Mouse (Mus musculus) C2C12 (cell line): Measurements from ENCODE around the gene Hfm1.

Experiments used
- CEBPB ChIP-seq: IDR thresholded peaks from one replicate; pipeline ENCODE4 v1.6.1; 2011; ENCODE audit warnings: low read depth, mild to moderate bottlenecking, control low read depth, moderate library complexity
- CTCF ChIP-seq: IDR thresholded peaks from one replicate; pipeline ENCODE4 v1.5.1; 2011; ENCODE audit not compliant: control insufficient read depth, insufficient read depth, insufficient read length
- FOSL1 ChIP-seq: IDR thresholded peaks from one replicate; pipeline ENCODE4 v1.8.0; 2011; ENCODE audit warnings: mild to moderate bottlenecking, low read length; ENCODE audit not compliant: poor library complexity, insufficient read depth, severe bottlenecking
- MAX ChIP-seq: IDR thresholded peaks from one replicate; pipeline ENCODE4 v1.6.1; 2011; ENCODE audit warnings: mild to moderate bottlenecking, control low read depth
- MYOD1 ChIP-seq: IDR thresholded peaks from one replicate; pipeline ENCODE4 v1.6.1; 2011; ENCODE audit warnings: low read depth; ENCODE audit not compliant: control insufficient read depth, insufficient read length
- MYOG ChIP-seq: IDR thresholded peaks from one replicate; pipeline ENCODE4 v1.6.1; 2011; ENCODE audit not compliant: control insufficient read depth, insufficient read length; ENCODE audit errors: extremely low read depth
- USF1 ChIP-seq: IDR thresholded peaks from one replicate; pipeline ENCODE4 v1.6.1; 2011; ENCODE audit warnings: low read depth, mild to moderate bottlenecking, control low read depth, moderate library complexity

GRCm38 (mm10) chr5:106963584-106964512 lies 37.7 kb upstream of the Hfm1 start, which contains the start of gene Cdc7:
- TF ChIP-seq CTCF, result no peak
- no peak for TF ChIP-seq MAX
- no peak for TF ChIP-seq MYOG
- TF ChIP-seq CEBPB, result no peak
- no peak for TF ChIP-seq USF1
- no peak for TF ChIP-seq MYOD1
- no peak for TF ChIP-seq FOSL1
